Mouse (Mus musculus) heart, embryonic 11.5 days (tissue): ENCODE data around the gene Wdfy2. TPM values are rescaled to one million over a fixed set of nuclear protein-coding genes. Genes with fewer than 3 reads are reported as not detected.

Experiments
- ATAC-seq: fragments of 200-750 bp; cut with Nextera tagmentation; replicated peaks from 2 replicates; pipeline ENCODE4 v1.8.0; 2017; ENCODE audit warnings: moderate library complexity; ENCODE audit not compliant: insufficient number of reproducible peaks, low FRiP score, low TSS enrichment
- H3K27ac ChIP-seq: fragments of 300-500 bp; sonication (generic); 2 replicates; pipeline ENCODE4 v1.5.1; 2014; ENCODE audit warnings: mild to moderate bottlenecking, low read depth, low read length
- H3K27me3 ChIP-seq: fragments of 300-500 bp; sonication (generic); 2 replicates; pipeline ENCODE4 v1.6.1; 2014; ENCODE audit warnings: mild to moderate bottlenecking, low read length, mixed read lengths; ENCODE audit not compliant: control insufficient read depth, insufficient read depth
- H3K36me3 ChIP-seq: fragments of 300-500 bp; sonication (generic); 2 replicates; pipeline ENCODE4 v1.6.1; 2014; ENCODE audit warnings: mild to moderate bottlenecking, low read length, moderate library complexity, mixed read lengths; ENCODE audit not compliant: control insufficient read depth, insufficient read depth
- H3K4me1 ChIP-seq: fragments of 300-500 bp; sonication (generic); 2 replicates; pipeline ENCODE4 v1.6.1; 2014; ENCODE audit warnings: low read length; ENCODE audit not compliant: control insufficient read depth, insufficient read depth
- H3K4me2 ChIP-seq: fragments of 300-500 bp; sonication (generic); 2 replicates; pipeline ENCODE4 v1.6.1; 2014; ENCODE audit warnings: mild to moderate bottlenecking, moderate library complexity
- H3K4me3 ChIP-seq: fragments of 300-500 bp; sonication (generic); 2 replicates; pipeline ENCODE4 v1.5.1; 2014; ENCODE audit warnings: low read depth, low read length
- H3K9ac ChIP-seq: fragments of 300-500 bp; sonication (generic); 2 replicates; pipeline ENCODE4 v1.6.1; 2014; ENCODE audit warnings: mild to moderate bottlenecking, low read depth, low read length, moderate library complexity
- H3K9me3 ChIP-seq: fragments of 300-500 bp; sonication (generic); replicated peaks from 2 replicates; pipeline ENCODE4 v1.6.1; 2016; ENCODE audit warnings: low read length; ENCODE audit not compliant: control insufficient read depth
- WGBS: fragments of 180-500 bp; shearing (Covaris S2); extraction: QIAGEN DNeasy Blood & Tissue Kit; methylation state at CpG from one replicate; pipeline ENCODE4 v1.1.7; 2014; ENCODE audit not compliant: insufficient replicate concordance; 5-methylcytosine and 5-hydroxymethylcytosine counted together
- polyA plus RNA-seq: library from polyadenylated mRNA; unstranded; fragments of >200 nt; fragmentation: Nextera tagmentation; extraction: Ambion mirVana; gene quantifications from 2 replicates; pipeline ENCODE4 v1.2.1, GENCODE M21; 2014

The Wdfy2 gene
- polyA plus RNA-seq, 1 experiment from 2014 or later, result 7.6 TPM

- Histone ChIP-seq H3K9me3 (no peaks in the 10 kb centered on the region), H3K4me3 (no peak overlapping the region), H3K4me2 (peak overlapping the region; percentile 50), H3K27ac (peak overlapping the region; percentile 79), H3K4me1 (peaks cover 30% of the 10 kb centered on the region), H3K36me3 (no peaks in the 10 kb centered on the region), H3K27me3 (no peaks in the 10 kb centered on the region), H3K9ac (peak overlapping the region; percentile 28; the same call in 1 of the 2 replicates)
- 50% methylated on average over 7 of the region's 7 CpGs for WGBS
- ATAC-seq, result no peak
Observed at GRCm38 (mm10) chr14:62878634-62879430, 41.4 kb downstream of the Wdfy2 start.

GRCm38 (mm10) chr14:62879497-62879896 is 42.0 kb downstream of the Wdfy2 start:
- Histone ChIP-seq H3K4me3 (no peak overlapping the region), H3K9me3 (no peaks in the 10 kb centered on the region), H3K36me3 (no peaks in the 10 kb centered on the region), H3K4me1 (peaks cover 30% of the 10 kb centered on the region), H3K27me3 (no peaks in the 10 kb centered on the region), H3K27ac (no peak overlapping the region), H3K4me2 (no peak overlapping the region), H3K9ac (no peak overlapping the region)
- 16% methylated on average over 5 of the region's 5 CpGs for WGBS
- peak; percentile 55; the same call in 1 of the 2 replicates for ATAC-seq

- Histone ChIP-seq H3K9ac (no peak overlapping the region), H3K9me3 (no peaks in the 10 kb centered on the region), H3K4me2 (no peak overlapping the region), H3K4me1 (peaks cover 30% of the 10 kb centered on the region), H3K4me3 (no peak overlapping the region), H3K36me3 (no peaks in the 10 kb centered on the region), H3K27ac (no peak overlapping the region), H3K27me3 (no peaks in the 10 kb centered on the region)
- ATAC-seq, result no peak
- WGBS, result 63% methylated on average over 5 of the region's 5 CpGs
Observed at GRCm38 (mm10) chr14:62880084-62880851, 42.8 kb downstream of the Wdfy2 start.

GRCm38 (mm10) chr14:62882061-62882614 is 44.7 kb downstream of the Wdfy2 start:
- WGBS, result 36% methylated on average over 4 of the region's 4 CpGs

GRCm38 (mm10) chr14:62883551-62883950 is 46.1 kb downstream of the Wdfy2 start:
- no peak overlapping the region for H3K4me2 ChIP-seq
- ATAC-seq, result no peak
- H3K9ac ChIP-seq, result no peak overlapping the region
- H3K27me3 ChIP-seq, result no peaks in the 10 kb centered on the region
- 38% methylated on average over 1 of the region's 1 CpGs for WGBS
- no peaks in the 10 kb centered on the region for H3K36me3 ChIP-seq
- H3K9me3 ChIP-seq, result no peaks in the 10 kb centered on the region
- H3K4me1 ChIP-seq, result peaks cover 12% of the 10 kb centered on the region
- H3K4me3 ChIP-seq, result no peak overlapping the region
- H3K27ac ChIP-seq, result no peak overlapping the region

More at GRCm38 (mm10) chr14:62882061-62882614, 44.7 kb downstream of the Wdfy2 start:
- Histone ChIP-seq H3K4me1 (peaks cover 25% of the 10 kb centered on the region), H3K27me3 (no peaks in the 10 kb centered on the region), H3K36me3 (no peaks in the 10 kb centered on the region), H3K4me2 (no peak overlapping the region), H3K9me3 (no peaks in the 10 kb centered on the region), H3K27ac (no peak overlapping the region), H3K9ac (no peak overlapping the region), H3K4me3 (no peak overlapping the region)
- no peak for ATAC-seq

- H3K4me2 ChIP-seq, result no peak overlapping the region
- H3K9ac ChIP-seq, result no peak overlapping the region
- no peak overlapping the region for H3K27ac ChIP-seq
- no peak overlapping the region for H3K4me3 ChIP-seq
- H3K9me3 ChIP-seq, result no peaks in the 10 kb centered on the region
- peaks cover 6% of the 10 kb centered on the region for H3K4me1 ChIP-seq
- H3K27me3 ChIP-seq, result no peaks in the 10 kb centered on the region
- 28% methylated on average over 5 of the region's 5 CpGs for WGBS
- H3K36me3 ChIP-seq, result no peaks in the 10 kb centered on the region
- ATAC-seq, result no peak
Observed at GRCm38 (mm10) chr14:62884171-62884570, 46.7 kb downstream of the Wdfy2 start.

- no peaks in the 10 kb centered on the region for H3K9me3 ChIP-seq
- no peak overlapping the region for H3K4me2 ChIP-seq
- no peak overlapping the region for H3K4me3 ChIP-seq
- WGBS, result 73% methylated on average over 1 of the region's 1 CpGs
- ATAC-seq, result no peak
- H3K36me3 ChIP-seq, result no peaks in the 10 kb centered on the region
- peaks cover 3% of the 10 kb centered on the region; the same call in 1 of the 2 replicates for H3K4me1 ChIP-seq
- no peaks in the 10 kb centered on the region for H3K27me3 ChIP-seq
- no peak overlapping the region for H3K9ac ChIP-seq
- H3K27ac ChIP-seq, result no peak overlapping the region
Observed at GRCm38 (mm10) chr14:62884639-62885038, 47.2 kb downstream of the Wdfy2 start.

GRCm38 (mm10) chr14:62885146-62885545 is 47.7 kb downstream of the Wdfy2 start:
- Histone ChIP-seq H3K4me1 (peaks cover 3% of the 10 kb centered on the region; the same call in 1 of the 2 replicates), H3K9me3 (no peaks in the 10 kb centered on the region), H3K36me3 (no peaks in the 10 kb centered on the region), H3K9ac (no peak overlapping the region), H3K4me3 (no peak overlapping the region), H3K27ac (no peak overlapping the region), H3K27me3 (no peaks in the 10 kb centered on the region), H3K4me2 (no peak overlapping the region)
- WGBS, result 86% methylated on average over 2 of the region's 2 CpGs
- no peak for ATAC-seq
